ENCODE assay signal across 11 mouse cellular contexts in genomic region chr7:28936787-28937186, GRCm38 (mm10). TPM values are rescaled to one million over a fixed set of nuclear protein-coding genes. Genes with fewer than 3 reads are reported as not detected.
A peak's percentile ranks its signal among the peaks of the same experiment; 100 is the strongest.
DNase-seq lines count a peak whose midpoint lies in the region; ATAC-seq lines count a peak whose summit lies in the region.
"Had no signal": no experiment of that assay in that cellular context is flagged by ENCODE, and none has a peak within 500 bp of the region (broad histone marks: within the 10 kb centered on the region; RNA-seq: fewer than 3 reads in every experiment).

No protein-coding gene starts in this region.

- H3K4me3 ChIP-seq in heart, embryonic 12.5 days = no peak overlapping the region
- H3K4me3 ChIP-seq in hindbrain, embryonic 14.5 days (replicated peaks; ENCODE audit: low read length) = no peak overlapping the region

- peak overlapping the region; percentile 95 for H3K27ac ChIP-seq in heart, embryonic 12.5 days (ENCODE audit: poor library complexity, severe bottlenecking)
- 0 out of 2 replicates have a peak overlapping the region, but pooled peaks have one; percentile 32 for H3K27ac ChIP-seq in hindbrain, embryonic 14.5 days

- ATAC-seq in heart, embryonic 12.5 days (ENCODE audit: insufficient number of reproducible peaks, low FRiP score) = no peak
- no peak for ATAC-seq in hindbrain, embryonic 14.5 days (ENCODE audit: low FRiP score)
- ATAC-seq: forebrain, embryonic 14.5 days had no signal

- intact Hi-C loops in heart, postnatal 10 days (cut with DNase I) = loop anchor here (5.0 kb wide), 1 partner anchor 36 kb away; no protein-coding TSS in a partner anchor

- no peak overlapping the region for H3K4me2 ChIP-seq in heart, embryonic 12.5 days
- no peak overlapping the region for H3K4me2 ChIP-seq in hindbrain, embryonic 14.5 days (replicated peaks)

- no peaks in the 10 kb centered on the region for H3K27me3 ChIP-seq in heart, embryonic 12.5 days (replicated peaks)
- no peaks in the 10 kb centered on the region for H3K27me3 ChIP-seq in hindbrain, embryonic 14.5 days (ENCODE audit: control insufficient read depth, insufficient read depth, low read length)
- H3K27me3 ChIP-seq: CH12.LX had no signal

- WGBS in heart, embryonic 12.5 days = 60% methylated on average over 4 of the region's 4 CpGs
- WGBS in hindbrain, embryonic 14.5 days = 57% methylated on average over 4 of the region's 4 CpGs

- H3K9me3 ChIP-seq in heart, embryonic 12.5 days (replicated peaks) = no peaks in the 10 kb centered on the region
- no peaks in the 10 kb centered on the region for H3K9me3 ChIP-seq in hindbrain, embryonic 14.5 days (ENCODE audit: control insufficient read depth, low read length)

- peak overlapping the region; percentile 51; the same call in 1 of the 2 replicates for H3K9ac ChIP-seq in heart, embryonic 12.5 days
- H3K9ac ChIP-seq in hindbrain, embryonic 14.5 days = no peak overlapping the region

- no peak for DNase-seq in heart, postnatal 10 days
- DNase-seq in ZHBTc4 (ENCODE audit: low read depth, low spot score) = peak; percentile 64
- no peak for DNase-seq in hindbrain, embryonic 14.5 days (ENCODE audit: low spot score)
- DNase-seq in lung, postnatal 25 days (ENCODE audit: low spot score) = peak; percentile 62
- no peak for DNase-seq in adrenal gland, postnatal 36 days
- DNase-seq in layer of hippocampus, adult 18-20 months (ENCODE audit: low spot score in 2 of 2) = no peak
- DNase-seq in cerebellum, postnatal 10 days = no peak
- DNase-seq: right cerebral cortex, adult 18-20 months had no signal

- peaks cover 94% of the 10 kb centered on the region for H3K4me1 ChIP-seq in heart, embryonic 12.5 days (replicated peaks)
- peaks cover 5% of the 10 kb centered on the region; the same call in 1 of the 2 replicates for H3K4me1 ChIP-seq in hindbrain, embryonic 14.5 days (replicated peaks; ENCODE audit: control insufficient read depth, insufficient read depth, low read length)

- H3K36me3 ChIP-seq in heart, embryonic 12.5 days = peaks cover 17% of the 10 kb centered on the region
- no peaks in the 10 kb centered on the region; the same call in 1 of the 2 replicates for H3K36me3 ChIP-seq in hindbrain, embryonic 14.5 days (replicated peaks; ENCODE audit: control insufficient read depth, insufficient read depth)

RNA-seq across cellular contexts. Expression of gene Actn4, which starts 25.4 kb away (rescaled TPM):
- 317 and 318 TPM in 2 replicates for polyA plus RNA-seq in heart, embryonic 12.5 days (2016; fragmentation: Nextera tagmentation; extraction: Ambion mirVana)
- 100 to 1,000 TPM; 173 to 174 TPM for total RNA-seq in heart, postnatal 10 days (2021)
- 133 and 147 TPM in 2 replicates for polyA plus RNA-seq in hindbrain, embryonic 14.5 days (2014; fragmentation: Nextera tagmentation; extraction: Ambion mirVana)
- total RNA-seq in adrenal gland, postnatal 36 days (2021) = 100 to 1,000 TPM; 193 to 252 TPM
- total RNA-seq in layer of hippocampus, adult 18-20 months (2021) = 100 to 1,000 TPM; 127 to 136 TPM

RNA-seq across cellular contexts. Expression of gene Eif3k, which starts 44.9 kb away (rescaled TPM):
- 254 and 255 TPM in 2 replicates for polyA plus RNA-seq in heart, embryonic 12.5 days (2016; fragmentation: Nextera tagmentation; extraction: Ambion mirVana)
- total RNA-seq in heart, postnatal 10 days (2021) = 100 to 1,000 TPM; 185 to 188 TPM
- 291 and 321 TPM in 2 replicates for polyA plus RNA-seq in hindbrain, embryonic 14.5 days (2014; fragmentation: Nextera tagmentation; extraction: Ambion mirVana)
- 100 to 1,000 TPM; 241 to 264 TPM for total RNA-seq in adrenal gland, postnatal 36 days (2021)
- total RNA-seq in layer of hippocampus, adult 18-20 months (2021) = 100 to 1,000 TPM; 201 to 212 TPM

RNA-seq across cellular contexts. Expression of gene Map4k1, which starts 45.1 kb away (rescaled TPM):
- polyA plus RNA-seq in heart, embryonic 12.5 days (2016; fragmentation: Nextera tagmentation; extraction: Ambion mirVana) = 5.8 and 6.5 TPM in 2 replicates
- 1 to 10 TPM; 2.0 to 2.2 TPM for total RNA-seq in heart, postnatal 10 days (2021)
- polyA plus RNA-seq in hindbrain, embryonic 14.5 days (2014; fragmentation: Nextera tagmentation; extraction: Ambion mirVana) = 8.6 and 10.4 TPM in 2 replicates
- total RNA-seq in adrenal gland, postnatal 36 days (2021) = 1 to 10 TPM; 1.1 to 1.7 TPM
- total RNA-seq in layer of hippocampus, adult 18-20 months (2021) = 1 to 10 TPM in 1 of 2 experiments, under 1 TPM in 1; 0.99 to 1.3 TPM

RNA-seq across cellular contexts. Expression of gene Capn12, which starts 55.6 kb away (rescaled TPM):
- 0.17 and 0.27 TPM in 2 replicates for polyA plus RNA-seq in heart, embryonic 12.5 days (2016; fragmentation: Nextera tagmentation; extraction: Ambion mirVana)
- under 1 TPM; 0.26 to 0.47 TPM for total RNA-seq in heart, postnatal 10 days (2021)
- polyA plus RNA-seq in hindbrain, embryonic 14.5 days (2014; fragmentation: Nextera tagmentation; extraction: Ambion mirVana) = 0.09 and 0.24 TPM in 2 replicates
- total RNA-seq in adrenal gland, postnatal 36 days (2021) = under 1 TPM; 0.30 to 0.33 TPM
- under 1 TPM; 0.50 to 0.76 TPM for total RNA-seq in layer of hippocampus, adult 18-20 months (2021)

Comparison
In these comparisons a context has a peak if more than half of its experiments do, and no peak if none do; other contexts are left out.
1. DNase-seq: peak in ZHBTc4 (single experiment) and lung, postnatal 25 days (single experiment); none in heart, postnatal 10 days (0 of 2), hindbrain, embryonic 14.5 days (single experiment), adrenal gland, postnatal 36 days (0 of 2), layer of hippocampus, adult 18-20 months (0 of 2) and cerebellum, postnatal 10 days (0 of 2).